Mouse (Mus musculus): ENCODE results near the gene Snx7.

DNA sequence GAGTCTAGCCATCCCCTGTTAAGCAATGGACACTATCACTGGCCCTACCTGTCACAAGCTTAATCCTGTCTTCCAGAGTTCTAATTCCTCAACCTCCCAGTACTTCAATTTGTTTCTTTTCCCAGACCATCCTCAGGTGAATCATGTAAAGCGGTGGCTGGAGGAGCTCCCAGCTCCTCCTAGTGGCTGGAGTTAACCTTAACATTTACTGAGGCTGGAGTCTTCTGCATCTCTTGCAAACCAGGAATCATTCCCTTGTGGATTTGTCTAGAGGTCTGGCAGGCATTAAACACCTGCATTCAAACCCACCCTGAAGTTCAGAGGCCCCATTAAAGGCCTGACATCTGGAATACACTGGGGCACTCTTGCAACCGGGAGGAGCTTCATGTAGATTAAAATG, 117.1 kb downstream of the Snx7 start:
- TF ChIP-seq CTCF (IDR thresholded peaks at IDR 0.05; ENCODE audit: control insufficient read depth, insufficient read depth, insufficient read length) (no peak), USF1 (IDR thresholded peaks at IDR 0.05; ENCODE audit: low read depth) (no peak)
